Mouse (Mus musculus) ovary, postnatal 14 days (tissue): Measurements from ENCODE around the gene Hmg20b.

Experiments used
- DNase-seq: peaks from one replicate; pipeline ENCODE4 v3.0.0; 2022; ENCODE audit warnings: low spot score

The Hmg20b gene

GRCm38 (mm10) chr10:81354738-81355477, 4.6 kb upstream of the Hmg20b start:
- DNase-seq = no peak

GRCm38 (mm10) chr10:81351678-81352291, 1.5 kb upstream of the Hmg20b start:
- DNase-seq = no peak

- no peak for DNase-seq
These were observed 324 bp downstream of the Hmg20b start for GRCm38 (mm10) chr10:81349961-81350350.

GRCm38 (mm10) chr10:81349146-81349545, 1.1 kb downstream of the Hmg20b start:
- no peak for DNase-seq

- no peak for DNase-seq
These were observed 3.7 kb downstream of the Hmg20b start for GRCm38 (mm10) chr10:81346453-81347067.

- no peak for DNase-seq
These were observed 5.1 kb downstream of the Hmg20b start for GRCm38 (mm10) chr10:81345162-81345534.

- DNase-seq = no peak
These were observed 5.7 kb downstream of the Hmg20b start for GRCm38 (mm10) chr10:81344421-81345161.

GRCm38 (mm10) chr10:81342686-81343505, 7.4 kb downstream of the Hmg20b start, which contains the start of gene Gipc3:
Gipc3 (minus strand) TSS chr10:81343266.
- DNase-seq = no peak

- no peak for DNase-seq
These were observed 8.8 kb downstream of the Hmg20b start for GRCm38 (mm10) chr10:81341333-81341949.

- DNase-seq = no peak
These were observed 9.5 kb downstream of the Hmg20b start for GRCm38 (mm10) chr10:81340551-81341332.

GRCm38 (mm10) chr10:81336558-81336957, 13.7 kb downstream of the Hmg20b start:
- no peak for DNase-seq

GRCm38 (mm10) chr10:81335393-81336340, 14.6 kb downstream of the Hmg20b start:
- DNase-seq = no peak

GRCm38 (mm10) chr10:81334324-81334723, 16.0 kb downstream of the Hmg20b start:
- DNase-seq = no peak

- DNase-seq = no peak
These were observed 18.0 kb downstream of the Hmg20b start for GRCm38 (mm10) chr10:81332277-81332676.

GRCm38 (mm10) chr10:81330007-81330406, 20.3 kb downstream of the Hmg20b start:
- DNase-seq = no peak

- no peak for DNase-seq
These were observed 20.9 kb downstream of the Hmg20b start for GRCm38 (mm10) chr10:81329194-81329975.

- DNase-seq = no peak
These were observed 21.9 kb downstream of the Hmg20b start, which contains the start of gene Tbxa2r for GRCm38 (mm10) chr10:81328386-81328785. Tbxa2r (plus strand) TSS chr10:81328731.

GRCm38 (mm10) chr10:81327959-81328358, 22.3 kb downstream of the Hmg20b start:
- no peak for DNase-seq
